Mouse (Mus musculus) liver, adult (tissue): ENCODE results near the gene Rab23.

Experiments used
- GATA4 ChIP-seq: IDR thresholded peaks from 2 replicates; pipeline ENCODE4 v1.6.1; 2014; ENCODE audit warnings: mild to moderate bottlenecking, low read length; ENCODE audit not compliant: insufficient replicate concordance

Rab23 gene

DNA sequence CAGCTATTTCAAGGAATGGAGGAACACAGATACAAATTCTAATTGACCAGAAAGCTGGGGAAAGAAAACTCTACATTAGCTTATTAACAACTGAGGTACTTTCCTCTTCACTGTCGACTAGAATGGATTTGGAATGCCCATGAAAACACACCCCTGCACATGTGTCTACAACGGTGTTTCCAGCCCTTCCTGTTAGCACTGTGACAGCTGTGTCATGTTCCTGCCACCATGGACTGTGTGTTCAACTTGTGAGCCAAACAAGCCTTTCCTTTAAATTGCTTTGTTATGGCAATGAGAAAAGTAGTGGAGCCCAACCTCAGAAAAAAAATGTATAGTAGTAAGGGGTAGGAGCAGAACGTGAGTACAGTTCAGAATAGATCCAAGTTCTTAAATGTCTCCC, 68.8 kb downstream of the Rab23 start:
- no peak for TF ChIP-seq GATA4
